Mouse (Mus musculus): ENCODE measurements around the gene Ybx3. TPM values are rescaled to one million over a fixed set of nuclear protein-coding genes. Genes with fewer than 3 reads are reported as not detected.
A peak's percentile ranks its signal among the peaks of the same experiment; 100 is the strongest.

Gene Ybx3
- polyA plus RNA-seq, 1 experiment from 2014 or later = 32.2 TPM

- H3K27me3 ChIP-seq (ENCODE audit: insufficient read depth, low read length) = no peaks in the 10 kb centered on the region
- H3K4me3 ChIP-seq (ENCODE audit: low read length) = no peak overlapping the region
- no peaks in the 10 kb centered on the region for H3K9me3 ChIP-seq (ENCODE audit: low read length)
- H3K27ac ChIP-seq (ENCODE audit: low read length) = peak overlapping the region; percentile 20; the same call in 1 of the 2 replicates
- WGBS = 94% methylated on average over 5 of the region's 5 CpGs
- no peak overlapping the region for H3K4me2 ChIP-seq (replicated peaks; ENCODE audit: low read depth, low read length)
- H3K36me3 ChIP-seq (ENCODE audit: insufficient read depth, low read length) = peaks cover 45% of the 10 kb centered on the region
- peaks cover 9% of the 10 kb centered on the region for H3K4me1 ChIP-seq (ENCODE audit: insufficient read depth, low read length)
- H3K9ac ChIP-seq (replicated peaks; ENCODE audit: low read length) = no peak overlapping the region
- no peak for ATAC-seq (ENCODE audit: low FRiP score, low TSS enrichment)
Measured at GRCm38 (mm10) chr6:131370767-131371166, 17.5 kb downstream of the Ybx3 start.

GRCm38 (mm10) chr6:131369866-131370616 lies 18.2 kb downstream of the Ybx3 start:
- peaks cover 40% of the 10 kb centered on the region for H3K36me3 ChIP-seq (ENCODE audit: insufficient read depth, low read length)
- H3K4me3 ChIP-seq (ENCODE audit: low read length) = no peak overlapping the region
- H3K9me3 ChIP-seq (ENCODE audit: low read length) = no peaks in the 10 kb centered on the region
- peaks cover 9% of the 10 kb centered on the region for H3K4me1 ChIP-seq (ENCODE audit: insufficient read depth, low read length)
- no peak overlapping the region for H3K4me2 ChIP-seq (replicated peaks; ENCODE audit: low read depth, low read length)
- peak overlapping the region; percentile 20; the same call in 1 of the 2 replicates for H3K27ac ChIP-seq (ENCODE audit: low read length)
- WGBS = 26% methylated on average over 8 of the region's 8 CpGs
- no peaks in the 10 kb centered on the region for H3K27me3 ChIP-seq (ENCODE audit: insufficient read depth, low read length)
- H3K9ac ChIP-seq (replicated peaks; ENCODE audit: low read length) = no peak overlapping the region
- peak; percentile 62; the same call in 1 of the 2 replicates for ATAC-seq (ENCODE audit: low FRiP score, low TSS enrichment)

GRCm38 (mm10) chr6:131367101-131367500 lies 21.2 kb downstream of the Ybx3 start:
- Histone ChIP-seq H3K36me3 (ENCODE audit: insufficient read depth, low read length) (peaks cover 39% of the 10 kb centered on the region), H3K27ac (ENCODE audit: low read length) (no peak overlapping the region), H3K4me3 (ENCODE audit: low read length) (no peak overlapping the region), H3K9ac (replicated peaks; ENCODE audit: low read length) (no peak overlapping the region), H3K9me3 (ENCODE audit: low read length) (no peaks in the 10 kb centered on the region), H3K4me2 (replicated peaks; ENCODE audit: low read depth, low read length) (no peak overlapping the region), H3K27me3 (ENCODE audit: insufficient read depth, low read length) (no peaks in the 10 kb centered on the region), H3K4me1 (ENCODE audit: insufficient read depth, low read length) (peaks cover 9% of the 10 kb centered on the region)
- WGBS = 43% methylated on average over 4 of the region's 4 CpGs
- peak; percentile 46; the same call in 1 of the 2 replicates for ATAC-seq (ENCODE audit: low FRiP score, low TSS enrichment)

- Histone ChIP-seq H3K9me3 (ENCODE audit: low read length) (no peaks in the 10 kb centered on the region), H3K36me3 (ENCODE audit: insufficient read depth, low read length) (peaks cover 39% of the 10 kb centered on the region), H3K27me3 (ENCODE audit: insufficient read depth, low read length) (no peaks in the 10 kb centered on the region), H3K27ac (ENCODE audit: low read length) (no peak overlapping the region), H3K9ac (replicated peaks; ENCODE audit: low read length) (no peak overlapping the region), H3K4me3 (ENCODE audit: low read length) (no peak overlapping the region), H3K4me2 (replicated peaks; ENCODE audit: low read depth, low read length) (no peak overlapping the region), H3K4me1 (ENCODE audit: insufficient read depth, low read length) (no peaks in the 10 kb centered on the region)
- no peak for ATAC-seq (ENCODE audit: low FRiP score, low TSS enrichment)
- WGBS = 93% methylated on average over 2 of the region's 2 CpGs
Measured at GRCm38 (mm10) chr6:131364353-131364752, 23.9 kb downstream of the Ybx3 start.

GRCm38 (mm10) chr6:131362987-131363765 lies 25.1 kb downstream of the Ybx3 start:
- no peak overlapping the region for H3K27ac ChIP-seq (ENCODE audit: low read length)
- ATAC-seq (ENCODE audit: low FRiP score, low TSS enrichment) = no peak
- H3K4me1 ChIP-seq (ENCODE audit: insufficient read depth, low read length) = no peaks in the 10 kb centered on the region
- WGBS = 76% methylated on average over 7 of the region's 7 CpGs
- H3K9me3 ChIP-seq (ENCODE audit: low read length) = no peaks in the 10 kb centered on the region
- H3K9ac ChIP-seq (replicated peaks; ENCODE audit: low read length) = no peak overlapping the region
- no peak overlapping the region for H3K4me3 ChIP-seq (ENCODE audit: low read length)
- no peak overlapping the region for H3K4me2 ChIP-seq (replicated peaks; ENCODE audit: low read depth, low read length)
- peaks cover 36% of the 10 kb centered on the region for H3K36me3 ChIP-seq (ENCODE audit: insufficient read depth, low read length)
- no peaks in the 10 kb centered on the region for H3K27me3 ChIP-seq (ENCODE audit: insufficient read depth, low read length)

GRCm38 (mm10) chr6:131360693-131361092 lies 27.6 kb downstream of the Ybx3 start:
- 0 out of 2 replicates have a peak, but pooled peaks have one; percentile 57 for ATAC-seq (ENCODE audit: low FRiP score, low TSS enrichment)
- whole genome bisulfite sequencing = 76% methylated on average over 5 of the region's 5 CpGs

GRCm38 (mm10) chr6:131359543-131359942 lies 28.7 kb downstream of the Ybx3 start:
- WGBS = 81% methylated on average over 2 of the region's 2 CpGs
- H3K4me2 ChIP-seq (replicated peaks; ENCODE audit: low read depth, low read length) = no peak overlapping the region
- no peak overlapping the region for H3K4me3 ChIP-seq (ENCODE audit: low read length)
- H3K9ac ChIP-seq (replicated peaks; ENCODE audit: low read length) = no peak overlapping the region
- peaks cover 13% of the 10 kb centered on the region for H3K36me3 ChIP-seq (ENCODE audit: insufficient read depth, low read length)
- no peaks in the 10 kb centered on the region for H3K27me3 ChIP-seq (ENCODE audit: insufficient read depth, low read length)
- no peak overlapping the region for H3K27ac ChIP-seq (ENCODE audit: low read length)
- no peaks in the 10 kb centered on the region for H3K4me1 ChIP-seq (ENCODE audit: insufficient read depth, low read length)
- ATAC-seq (ENCODE audit: low FRiP score, low TSS enrichment) = no peak
- H3K9me3 ChIP-seq (ENCODE audit: low read length) = no peaks in the 10 kb centered on the region

More at GRCm38 (mm10) chr6:131360693-131361092, 27.6 kb downstream of the Ybx3 start:
- Histone ChIP-seq H3K27ac (ENCODE audit: low read length) (no peak overlapping the region), H3K36me3 (ENCODE audit: insufficient read depth, low read length) (peaks cover 16% of the 10 kb centered on the region), H3K4me1 (ENCODE audit: insufficient read depth, low read length) (no peaks in the 10 kb centered on the region), H3K4me2 (replicated peaks; ENCODE audit: low read depth, low read length) (no peak overlapping the region), H3K9me3 (ENCODE audit: low read length) (no peaks in the 10 kb centered on the region), H3K9ac (replicated peaks; ENCODE audit: low read length) (no peak overlapping the region), H3K27me3 (ENCODE audit: insufficient read depth, low read length) (no peaks in the 10 kb centered on the region), H3K4me3 (ENCODE audit: low read length) (no peak overlapping the region)

GRCm38 (mm10) chr6:131354913-131355312 lies 33.4 kb downstream of the Ybx3 start:
- Histone ChIP-seq H3K9ac (replicated peaks; ENCODE audit: low read length) (no peak overlapping the region), H3K27me3 (ENCODE audit: insufficient read depth, low read length) (no peaks in the 10 kb centered on the region), H3K36me3 (ENCODE audit: insufficient read depth, low read length) (no peaks in the 10 kb centered on the region), H3K9me3 (ENCODE audit: low read length) (no peaks in the 10 kb centered on the region), H3K27ac (ENCODE audit: low read length) (no peak overlapping the region), H3K4me3 (ENCODE audit: low read length) (no peak overlapping the region), H3K4me1 (ENCODE audit: insufficient read depth, low read length) (no peaks in the 10 kb centered on the region), H3K4me2 (replicated peaks; ENCODE audit: low read depth, low read length) (no peak overlapping the region)
- 27% methylated on average over 4 of the region's 4 CpGs for WGBS
- no peak for ATAC-seq (ENCODE audit: low FRiP score, low TSS enrichment)

- ATAC-seq (ENCODE audit: low FRiP score, low TSS enrichment) = peak; percentile 93
- Histone ChIP-seq H3K4me3 (ENCODE audit: low read length) (peak within 1 kb of the TSS; percentile 41), H3K9me3 (ENCODE audit: low read length) (no peaks in the 10 kb centered on the region), H3K27me3 (ENCODE audit: insufficient read depth, low read length) (no peaks in the 10 kb centered on the region), H3K9ac (replicated peaks; ENCODE audit: low read length) (peak within 1 kb of the TSS; percentile 40; the same call in 1 of the 2 replicates), H3K27ac (ENCODE audit: low read length) (no peak within 1 kb of the TSS), H3K4me2 (replicated peaks; ENCODE audit: low read depth, low read length) (peak within 1 kb of the TSS; percentile 61), H3K36me3 (ENCODE audit: insufficient read depth, low read length) (no peaks in the 10 kb centered on the region), H3K4me1 (ENCODE audit: insufficient read depth, low read length) (no peaks in the 10 kb centered on the region)
- WGBS = under 1% methylated on average over 16 of the region's 16 CpGs
Measured at GRCm38 (mm10) chr6:131353352-131353919, 34.8 kb downstream of the Ybx3 start, which contains the start of gene Styk1. Styk1 (minus strand) TSS chr6:131353597.

Measured in kidney, embryonic 16.5 days (tissue).